8 mouse cellular contexts compared by ENCODE assay signal in genomic region chr19:8774951-8775421, GRCm38 (mm10). TPM values are rescaled to one million over a fixed set of nuclear protein-coding genes. Genes with fewer than 3 reads are reported as not detected.
DNase-seq lines count a peak whose midpoint lies in the region; ATAC-seq and TF ChIP-seq lines count a peak whose summit lies in the region.

No protein-coding gene starts in this region.

- H3K27me3 ChIP-seq in cerebellum, adult 2 months (ENCODE audit: control insufficient read depth, insufficient read depth, low read length), result no peaks in the 10 kb centered on the region
- H3K27me3 ChIP-seq in testis, adult 2 months (ENCODE audit: control insufficient read depth, insufficient read depth, low read length), result no peaks in the 10 kb centered on the region
- H3K27me3 ChIP-seq in heart, postnatal 0 days (ENCODE audit: control insufficient read depth, insufficient read depth, low read length), result no peaks in the 10 kb centered on the region
- H3K27me3 ChIP-seq in liver, embryonic 15.5 days, result no peaks in the 10 kb centered on the region

- H3K9ac ChIP-seq in heart, postnatal 0 days (replicated peaks; ENCODE audit: low read depth, low read length), result peak overlapping the region; percentile 96
- peak overlapping the region; percentile 97 for H3K9ac ChIP-seq in liver, embryonic 15.5 days

- TF ChIP-seq EP300 in heart, postnatal 0 days (IDR thresholded peaks at IDR 0.05; ENCODE audit: low read depth), result no peak

- DNase-seq in cerebellum, adult 2 months, result no peak
- DNase-seq in cerebellum, adult 9-11 months, result no peak
- DNase-seq in testis, postnatal 14 days (ENCODE audit: low spot score), result no peak
- DNase-seq in heart, postnatal 0 days (ENCODE audit: low spot score), result no peak
- DNase-seq in yolk sac, embryonic 10.5 days (ENCODE audit: low spot score), result no peak
- DNase-seq in retina, embryonic 14.5 days (ENCODE audit: low spot score), result no peak

- peak overlapping the region; percentile 94 for H3K4me3 ChIP-seq in cerebellum, adult 2 months (replicated peaks; ENCODE audit: insufficient read depth, low read depth, low read length)
- H3K4me3 ChIP-seq in testis, adult 2 months (ENCODE audit: control insufficient read depth, low read depth, low read length), result peak overlapping the region; percentile 89
- H3K4me3 ChIP-seq in heart, postnatal 0 days (ENCODE audit: low read depth, low read length), result peak overlapping the region; percentile 75
- peak overlapping the region; percentile 88 for H3K4me3 ChIP-seq in liver, embryonic 15.5 days (replicated peaks)

- peak overlapping the region; percentile 93 for H3K27ac ChIP-seq in cerebellum, adult 2 months (ENCODE audit: insufficient read depth, low read length)
- peak overlapping the region; percentile 98 for H3K27ac ChIP-seq in testis, adult 2 months (ENCODE audit: control insufficient read depth, insufficient read depth, low read depth, low read length)
- H3K27ac ChIP-seq in heart, postnatal 0 days (ENCODE audit: low read depth), result peak overlapping the region; percentile 98
- peak overlapping the region; percentile 99 for H3K27ac ChIP-seq in liver, embryonic 15.5 days (replicated peaks)

- TF ChIP-seq CTCF in cerebellum, adult 2 months (IDR thresholded peaks at IDR 0.05; ENCODE audit: borderline replicate concordance, insufficient read depth, low read depth, low read length), result no peak
- no peak for TF ChIP-seq CTCF in testis, adult 2 months (IDR thresholded peaks at IDR 0.05; ENCODE audit: control insufficient read depth, insufficient read depth, insufficient replicate concordance, low read depth, low read length)
- TF ChIP-seq CTCF in heart, postnatal 0 days (IDR thresholded peaks at IDR 0.05; ENCODE audit: low read depth), result no peak

- peaks cover 4% of the 10 kb centered on the region for H3K4me1 ChIP-seq in cerebellum, adult 2 months (ENCODE audit: control insufficient read depth, insufficient read depth, low read length)
- H3K4me1 ChIP-seq in testis, adult 2 months (ENCODE audit: control insufficient read depth, insufficient read depth, low read length), result peaks cover 6% of the 10 kb centered on the region
- peaks cover 20% of the 10 kb centered on the region for H3K4me1 ChIP-seq in heart, postnatal 0 days (ENCODE audit: control insufficient read depth, insufficient read depth)
- H3K4me1 ChIP-seq in liver, embryonic 15.5 days (replicated peaks), result peaks cover 51% of the 10 kb centered on the region

- H3K9me3 ChIP-seq in heart, postnatal 0 days (replicated peaks; ENCODE audit: control insufficient read depth, low read length), result no peaks in the 10 kb centered on the region
- H3K9me3 ChIP-seq in liver, embryonic 15.5 days (replicated peaks), result no peaks in the 10 kb centered on the region

- H3K36me3 ChIP-seq in testis, adult 2 months (ENCODE audit: control insufficient read depth, insufficient read depth, low read length), result no peaks in the 10 kb centered on the region
- H3K36me3 ChIP-seq in heart, postnatal 0 days (replicated peaks; ENCODE audit: control insufficient read depth, insufficient read depth, low read length), result peaks cover 15% of the 10 kb centered on the region
- H3K36me3 ChIP-seq in liver, embryonic 15.5 days (replicated peaks), result peaks cover 41% of the 10 kb centered on the region

- H3K4me2 ChIP-seq in heart, postnatal 0 days (ENCODE audit: low read depth, low read length), result peak overlapping the region; percentile 99
- H3K4me2 ChIP-seq in liver, embryonic 15.5 days, result peak overlapping the region; percentile 92

- WGBS in cerebellum, adult 2 months, result 2% methylated on average over 20 of the region's 20 CpGs
- 3% methylated on average over 20 of the region's 20 CpGs for WGBS in heart, postnatal 0 days
- 3% methylated on average over 20 of the region's 20 CpGs for WGBS in liver, embryonic 15.5 days (ENCODE audit: insufficient replicate concordance)

- peak; percentile 0; the same call in 1 of the 2 replicates for ATAC-seq in heart, postnatal 0 days (ENCODE audit: insufficient read depth, low read depth)
- no peak for ATAC-seq in liver, embryonic 15.5 days (ENCODE audit: insufficient read depth)

- TF ChIP-seq POLR2A in cerebellum, adult 2 months (IDR thresholded peaks at IDR 0.05; ENCODE audit: borderline replicate concordance, insufficient read depth, low read length), result no peak
- no peak for TF ChIP-seq POLR2A in testis, adult 2 months (IDR thresholded peaks at IDR 0.05; ENCODE audit: control insufficient read depth, low read depth, low read length)

RNA-seq across cellular contexts. Expression of gene Tmem179b, which starts 0.7 kb away (rescaled TPM):
- 15.9 and 20.2 TPM in 2 replicates for polyA plus RNA-seq in cerebellum, adult 2 months (2012; rRNA removed)
- polyA plus RNA-seq in testis, adult 2 months (2012; rRNA removed), result 29.7 and 30.8 TPM in 2 replicates
- total RNA-seq in heart, postnatal 0 days (2014; rRNA removed; ENCODE audit: low replicate concordance), result 38.6 and 83.7 TPM in 2 replicates
- 46.7 and 49.1 TPM in 2 replicates for polyA plus RNA-seq in heart, postnatal 0 days (2015; fragmentation: Nextera tagmentation; extraction: Ambion mirVana)
- 90.5 and 96.9 TPM in 2 replicates for polyA plus RNA-seq in liver, embryonic 15.5 days (2015; fragmentation: Nextera tagmentation; extraction: Ambion mirVana)

RNA-seq across cellular contexts. Expression of gene Tmem223, which starts 4.2 kb away (rescaled TPM):
- polyA plus RNA-seq in cerebellum, adult 2 months (2012; rRNA removed), result 169 and 170 TPM in 2 replicates
- polyA plus RNA-seq in testis, adult 2 months (2012; rRNA removed), result 15.8 and 17.0 TPM in 2 replicates
- total RNA-seq in heart, postnatal 0 days (2014; rRNA removed; ENCODE audit: low replicate concordance), result 283 and 306 TPM in 2 replicates
- 214 and 228 TPM in 2 replicates for polyA plus RNA-seq in heart, postnatal 0 days (2015; fragmentation: Nextera tagmentation; extraction: Ambion mirVana)
- polyA plus RNA-seq in liver, embryonic 15.5 days (2015; fragmentation: Nextera tagmentation; extraction: Ambion mirVana), result 53.8 and 57.3 TPM in 2 replicates

RNA-seq across cellular contexts. Expression of gene Taf6l, which starts 11.2 kb away (rescaled TPM):
- 14.1 and 15.6 TPM in 2 replicates for polyA plus RNA-seq in cerebellum, adult 2 months (2012; rRNA removed)
- 28.1 and 36.2 TPM in 2 replicates for polyA plus RNA-seq in testis, adult 2 months (2012; rRNA removed)
- total RNA-seq in heart, postnatal 0 days (2014; rRNA removed; ENCODE audit: low replicate concordance), result 11.7 and 14.9 TPM in 2 replicates
- polyA plus RNA-seq in heart, postnatal 0 days (2015; fragmentation: Nextera tagmentation; extraction: Ambion mirVana), result 12.8 and 14.5 TPM in 2 replicates
- polyA plus RNA-seq in liver, embryonic 15.5 days (2015; fragmentation: Nextera tagmentation; extraction: Ambion mirVana), result 13.2 and 15.4 TPM in 2 replicates

RNA-seq across cellular contexts. Expression of gene Nxf1, which starts 18.1 kb away (rescaled TPM):
- 134 and 135 TPM in 2 replicates for polyA plus RNA-seq in cerebellum, adult 2 months (2012; rRNA removed)
- 166 and 174 TPM in 2 replicates for polyA plus RNA-seq in testis, adult 2 months (2012; rRNA removed)
- 42.3 and 46.8 TPM in 2 replicates for total RNA-seq in heart, postnatal 0 days (2014; rRNA removed; ENCODE audit: low replicate concordance)
- 54.8 and 59.2 TPM in 2 replicates for polyA plus RNA-seq in heart, postnatal 0 days (2015; fragmentation: Nextera tagmentation; extraction: Ambion mirVana)
- polyA plus RNA-seq in liver, embryonic 15.5 days (2015; fragmentation: Nextera tagmentation; extraction: Ambion mirVana), result 81.2 and 91.6 TPM in 2 replicates

RNA-seq across cellular contexts. Expression of gene Polr2g, which starts 23.4 kb away (rescaled TPM):
- 155 and 157 TPM in 2 replicates for polyA plus RNA-seq in cerebellum, adult 2 months (2012; rRNA removed)
- 38.4 and 48.4 TPM in 2 replicates for polyA plus RNA-seq in testis, adult 2 months (2012; rRNA removed)
- total RNA-seq in heart, postnatal 0 days (2014; rRNA removed; ENCODE audit: low replicate concordance), result 47.7 and 59.8 TPM in 2 replicates
- polyA plus RNA-seq in heart, postnatal 0 days (2015; fragmentation: Nextera tagmentation; extraction: Ambion mirVana), result 143 and 144 TPM in 2 replicates
- 55.5 and 65.7 TPM in 2 replicates for polyA plus RNA-seq in liver, embryonic 15.5 days (2015; fragmentation: Nextera tagmentation; extraction: Ambion mirVana)
